Mouse (Mus musculus): ENCODE measurements around the gene Pcyt2. TPM values are rescaled to one million over a fixed set of nuclear protein-coding genes. Genes with fewer than 3 reads are reported as not detected.

Gene Pcyt2
- 100 to 1,000 TPM; 142 to 194 TPM for polyA plus RNA-seq (2017; shearing (Covaris generic))

GRCm38 (mm10) chr11:120617519-120618112 lies at the start of gene Pcyt2:
Gene Pcyt2 (minus strand): TSS chr11:120617936.

GRCm38 (mm10) chr11:120661076-120661460 lies 43.3 kb upstream of the Pcyt2 start, which contains the start of gene Notum:
Gene Notum (minus strand): TSS chr11:120661175.

GRCm38 (mm10) chr11:120648001-120648476 lies 30.3 kb upstream of the Pcyt2 start, which contains the start of gene Myadml2:
Gene Myadml2 (minus strand): TSS chr11:120648158.

GRCm38 (mm10) chr11:120643601-120643987 lies 25.9 kb upstream of the Pcyt2 start, which contains the start of gene Pycr1:
Gene Pycr1 (minus strand): TSS chr11:120643769.

GRCm38 (mm10) chr11:120633520-120634343 lies 16.0 kb upstream of the Pcyt2 start, which contains the start of gene Mafg:
Gene Mafg (minus strand): TSS chr11:120633600.

GRCm38 (mm10) chr11:120625152-120625775 lies 7.5 kb upstream of the Pcyt2 start, which contains the start of gene Sirt7:
Gene Sirt7 (minus strand): TSS chr11:120625240.

GRCm38 (mm10) chr11:120608241-120609034 lies 9.3 kb downstream of the Pcyt2 start, which contains the start of gene Npb:
Gene Npb (plus strand): TSS chr11:120608477.

GRCm38 (mm10) chr11:120598283-120598989 lies 19.3 kb downstream of the Pcyt2 start, which contains the start of the genes Alyref and Anapc11:
Gene Alyref (minus strand): TSS chr11:120598365.
Gene Anapc11 (plus strand): TSS chr11:120598421.

GRCm38 (mm10) chr11:120581490-120582267 lies 36.1 kb downstream of the Pcyt2 start, which contains the start of gene Arhgdia:
Gene Arhgdia (minus strand): TSS chr11:120581624.

GRCm38 (mm10) chr11:120572752-120573584 lies 44.8 kb downstream of the Pcyt2 start, which contains the start of gene P4hb:
Gene P4hb (minus strand): TSS chr11:120573253.

Other genes starting within 250 kb of the Pcyt2 start
- 10 to 100 TPM; 24.5 to 41.1 TPM for gene Faap100, start 239.2 kb downstream of the Pcyt2 start, polyA plus RNA-seq (2017; shearing (Covaris generic))
- gene Nploc4, start 180.2 kb downstream of the Pcyt2 start, polyA plus RNA-seq (2017; shearing (Covaris generic)): 10 to 100 TPM; 43.2 to 49.9 TPM
- gene Tspan10, start 175.3 kb downstream of the Pcyt2 start, polyA plus RNA-seq (2017; shearing (Covaris generic)): not detected
- 1 to 10 TPM; 1.5 to 2.0 TPM for gene Pde6g, start 164.4 kb downstream of the Pcyt2 start, polyA plus RNA-seq (2017; shearing (Covaris generic))
- gene Oxld1, start 159.9 kb downstream of the Pcyt2 start, polyA plus RNA-seq (2017; shearing (Covaris generic)): 10 to 100 TPM; 12.6 to 15.7 TPM
- gene Ccdc137, start 159.8 kb downstream of the Pcyt2 start, polyA plus RNA-seq (2017; shearing (Covaris generic)): 10 to 100 TPM; 51.2 to 66.8 TPM
- gene Arl16, start 150.3 kb downstream of the Pcyt2 start, polyA plus RNA-seq (2017; shearing (Covaris generic)): 10 to 100 TPM; 27.3 to 42.6 TPM
- 10 to 100 TPM; 65.5 to 81.0 TPM for gene Mrpl12, start 133.3 kb downstream of the Pcyt2 start, polyA plus RNA-seq (2017; shearing (Covaris generic))
- gene Slc25a10, start 126.1 kb downstream of the Pcyt2 start, polyA plus RNA-seq (2017; shearing (Covaris generic)): 10 to 100 TPM in 1 of 2 experiments, 1 to 10 TPM in 1; 9.8 to 22.0 TPM
- not detected for gene Gcgr, start 87.2 kb downstream of the Pcyt2 start, polyA plus RNA-seq (2017; shearing (Covaris generic))
- 100 to 1,000 TPM; 111 to 150 TPM for gene Mcrip1, start 68.2 kb downstream of the Pcyt2 start, polyA plus RNA-seq (2017; shearing (Covaris generic))
- 1 to 10 TPM in 1 of 2 experiments, under 1 TPM in 1; 0.63 to 1.8 TPM for gene Ppp1r27, start 66.8 kb downstream of the Pcyt2 start, polyA plus RNA-seq (2017; shearing (Covaris generic))
- gene P4hb, start 44.7 kb downstream of the Pcyt2 start, polyA plus RNA-seq (2017; shearing (Covaris generic)): 100 to 1,000 TPM; 247 to 254 TPM
- gene Arhgdia, start 36.3 kb downstream of the Pcyt2 start, polyA plus RNA-seq (2017; shearing (Covaris generic)): 100 to 1,000 TPM; 707 to 884 TPM
- 100 to 1,000 TPM; 253 to 299 TPM for gene Alyref, start 19.6 kb downstream of the Pcyt2 start, polyA plus RNA-seq (2017; shearing (Covaris generic))
- gene Anapc11, start 19.5 kb downstream of the Pcyt2 start, polyA plus RNA-seq (2017; shearing (Covaris generic)): 100 to 1,000 TPM; 116 to 144 TPM
- 1 to 10 TPM in 1 of 2 experiments, not detected in 1; 1.0 TPM for gene Npb, start 9.5 kb downstream of the Pcyt2 start, polyA plus RNA-seq (2017; shearing (Covaris generic))
- 100 to 1,000 TPM; 275 to 320 TPM for gene Sirt7, start 7.3 kb upstream of the Pcyt2 start, polyA plus RNA-seq (2017; shearing (Covaris generic))
- 10 to 100 TPM; 22.8 to 25.0 TPM for gene Mafg, start 15.7 kb upstream of the Pcyt2 start, polyA plus RNA-seq (2017; shearing (Covaris generic))
- 1 to 10 TPM in 1 of 2 experiments, under 1 TPM in 1; 0.43 to 3.8 TPM for gene Pycr1, start 25.8 kb upstream of the Pcyt2 start, polyA plus RNA-seq (2017; shearing (Covaris generic))
- gene Myadml2, start 30.2 kb upstream of the Pcyt2 start, polyA plus RNA-seq (2017; shearing (Covaris generic)): under 1 TPM; 0.38 to 0.75 TPM
- gene Notum, start 43.2 kb upstream of the Pcyt2 start, polyA plus RNA-seq (2017; shearing (Covaris generic)): under 1 TPM; 0.11 to 0.97 TPM
- gene Aspscr1, start 55.0 kb upstream of the Pcyt2 start, polyA plus RNA-seq (2017; shearing (Covaris generic)): 100 to 1,000 TPM; 142 to 153 TPM
- gene Cenpx, start 95.8 kb upstream of the Pcyt2 start, polyA plus RNA-seq (2017; shearing (Covaris generic)): 100 to 1,000 TPM; 111 to 157 TPM
- 10 to 100 TPM; 64.1 to 74.7 TPM for gene Lrrc45, start 96.0 kb upstream of the Pcyt2 start, polyA plus RNA-seq (2017; shearing (Covaris generic))
- 1 to 10 TPM in 1 of 2 experiments, under 1 TPM in 1; 0.87 to 1.8 TPM for gene Rac3, start 103.5 kb upstream of the Pcyt2 start, polyA plus RNA-seq (2017; shearing (Covaris generic))
- 10 to 100 TPM in 1 of 2 experiments, 1 to 10 TPM in 1; 7.4 to 23.4 TPM for gene Dcxr, start 109.3 kb upstream of the Pcyt2 start, polyA plus RNA-seq (2017; shearing (Covaris generic))
- gene Cbr2, start 114.2 kb upstream of the Pcyt2 start, polyA plus RNA-seq (2017; shearing (Covaris generic)): not detected
- 10 to 100 TPM; 27.2 to 28.0 TPM for gene Hmga1b, start 144.9 kb upstream of the Pcyt2 start, polyA plus RNA-seq (2017; shearing (Covaris generic))
- gene Rfng, start 166.3 kb upstream of the Pcyt2 start, polyA plus RNA-seq (2017; shearing (Covaris generic)): 10 to 100 TPM; 34.6 to 49.4 TPM
- 100 to 1,000 TPM; 160 to 176 TPM for gene Gps1, start 166.3 kb upstream of the Pcyt2 start, polyA plus RNA-seq (2017; shearing (Covaris generic))
- 10 to 100 TPM; 76.1 to 76.4 TPM for gene Dus1l, start 178.5 kb upstream of the Pcyt2 start, polyA plus RNA-seq (2017; shearing (Covaris generic))
- gene Fasn, start 206.6 kb upstream of the Pcyt2 start, polyA plus RNA-seq (2017; shearing (Covaris generic)): 10 to 100 TPM; 43.4 to 45.6 TPM

Measured in inflammation-experienced regulatory T-cells (primary cell).